Mouse (Mus musculus): Measurements from ENCODE around the gene Ptpn22. TPM values are rescaled to one million over a fixed set of nuclear protein-coding genes. Genes with fewer than 3 reads are reported as not detected.

Gene Ptpn22
- polyA plus RNA-seq, 1 experiment from 2014 or later, result 0.67 TPM

DNA sequence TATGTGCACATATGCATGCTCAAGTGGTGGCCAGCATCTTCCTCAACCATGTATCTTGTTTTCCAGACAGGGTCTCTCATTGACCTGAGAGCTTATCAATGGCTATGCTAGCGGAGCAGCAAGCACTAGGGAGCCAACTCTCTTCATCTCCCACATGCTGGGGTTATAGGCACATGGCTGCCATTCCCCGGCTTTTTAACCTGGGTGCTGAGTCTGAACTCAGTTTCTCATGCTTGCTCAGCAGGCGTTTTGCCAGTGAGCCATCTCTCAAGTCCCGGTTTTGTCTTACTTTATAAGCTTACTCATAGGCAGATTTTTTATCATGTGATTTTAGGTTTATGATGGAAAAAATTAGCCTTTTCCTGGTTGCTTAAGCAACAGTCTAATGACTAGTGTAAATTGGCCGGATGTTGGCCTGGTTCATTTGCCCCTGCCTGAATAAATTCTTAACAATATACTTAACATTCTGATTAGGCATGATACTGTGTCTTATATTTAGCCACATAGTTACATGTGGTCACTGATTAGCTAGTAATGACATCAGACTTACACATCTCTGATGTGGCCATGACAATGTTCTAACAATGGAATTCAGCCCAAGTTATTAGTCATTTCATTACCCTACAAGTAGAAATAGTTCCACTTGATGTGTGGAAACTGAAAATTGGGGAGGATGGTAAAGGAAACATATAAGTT, 47.9 kb downstream of the Ptpn22 start:
- 85% methylated on average over 5 of the region's 5 CpGs for WGBS

DNA sequence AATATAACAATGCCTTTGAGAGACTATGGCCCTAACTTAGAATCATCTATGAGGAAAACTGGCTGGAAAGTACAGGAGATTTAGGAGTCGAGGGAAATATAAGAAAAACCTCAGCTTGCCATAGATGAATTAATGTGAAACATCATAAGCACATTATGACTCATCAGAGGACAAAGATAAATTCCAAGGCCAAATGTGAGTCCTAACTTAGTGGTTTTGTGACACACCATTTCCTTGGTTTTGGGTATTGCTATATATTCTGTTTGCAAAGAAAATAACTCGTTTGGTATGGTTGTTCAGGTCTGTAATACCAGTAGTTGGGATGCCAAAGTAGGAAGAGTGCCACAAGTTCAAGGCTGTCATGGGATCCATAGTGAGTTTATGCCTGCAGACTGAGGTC, 49.2 kb downstream of the Ptpn22 start:
- no peak for ATAC-seq (ENCODE audit: insufficient number of reproducible peaks, insufficient read depth, low FRiP score, low read depth)
- Histone ChIP-seq H3K9me3 (ENCODE audit: control insufficient read depth, low read depth, low read length) (no peaks in the 10 kb centered on the region), H3K27me3 (ENCODE audit: control insufficient read depth, insufficient read depth, low read length) (no peaks in the 10 kb centered on the region), H3K9ac (replicated peaks; ENCODE audit: low read depth, low read length) (no peak overlapping the region), H3K27ac (ENCODE audit: low read length) (no peak overlapping the region), H3K4me1 (ENCODE audit: control insufficient read depth, insufficient read depth, low read length) (no peaks in the 10 kb centered on the region), H3K36me3 (ENCODE audit: control insufficient read depth, insufficient read depth, low read length) (no peaks in the 10 kb centered on the region), H3K4me3 (ENCODE audit: low read depth, low read length) (no peak overlapping the region), H3K4me2 (replicated peaks; ENCODE audit: low read depth, low read length) (no peak overlapping the region)
- WGBS, result 60% methylated on average over 2 of the region's 2 CpGs

More for the DNA sequence above, 47.9 kb downstream of the Ptpn22 start:
- H3K9me3 ChIP-seq (ENCODE audit: control insufficient read depth, low read depth, low read length), result no peaks in the 10 kb centered on the region
- H3K4me3 ChIP-seq (ENCODE audit: low read depth, low read length), result no peak overlapping the region
- H3K27ac ChIP-seq (ENCODE audit: low read length), result no peak overlapping the region
- H3K27me3 ChIP-seq (ENCODE audit: control insufficient read depth, insufficient read depth, low read length), result no peaks in the 10 kb centered on the region
- no peaks in the 10 kb centered on the region for H3K4me1 ChIP-seq (ENCODE audit: control insufficient read depth, insufficient read depth, low read length)
- H3K4me2 ChIP-seq (replicated peaks; ENCODE audit: low read depth, low read length), result no peak overlapping the region
- no peak for ATAC-seq (ENCODE audit: insufficient number of reproducible peaks, insufficient read depth, low FRiP score, low read depth)
- no peaks in the 10 kb centered on the region for H3K36me3 ChIP-seq (ENCODE audit: control insufficient read depth, insufficient read depth, low read length)
- H3K9ac ChIP-seq (replicated peaks; ENCODE audit: low read depth, low read length), result no peak overlapping the region

DNA sequence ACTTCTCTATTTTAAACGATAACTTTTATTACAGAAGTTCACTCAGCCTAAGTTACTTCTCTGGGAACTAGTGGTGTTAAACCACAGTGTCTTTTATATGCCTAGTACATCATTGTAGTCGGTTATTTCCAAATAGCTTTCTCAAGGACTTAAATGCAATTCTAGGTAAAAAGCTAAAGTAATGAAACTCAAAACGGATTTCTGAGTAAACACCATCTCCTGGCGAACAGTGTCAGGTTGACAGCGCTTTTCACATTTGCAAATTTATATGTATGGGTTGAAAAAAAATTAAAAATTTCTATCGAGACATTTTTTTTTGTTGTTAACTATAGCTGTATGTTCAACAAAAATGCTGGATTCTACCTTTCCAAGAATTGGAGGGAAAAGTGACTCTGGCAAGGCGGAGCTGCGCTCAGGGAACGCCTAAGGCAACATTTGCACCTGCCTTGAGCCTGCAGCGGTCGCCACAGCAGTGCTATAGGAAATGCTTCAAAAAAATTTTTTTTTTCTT, 53.9 kb downstream of the Ptpn22 start:
- no peaks in the 10 kb centered on the region for H3K9me3 ChIP-seq (ENCODE audit: control insufficient read depth, low read depth, low read length)
- peak overlapping the region; percentile 84 for H3K27ac ChIP-seq (ENCODE audit: low read length)
- no peaks in the 10 kb centered on the region for H3K27me3 ChIP-seq (ENCODE audit: control insufficient read depth, insufficient read depth, low read length)
- H3K9ac ChIP-seq (replicated peaks; ENCODE audit: low read depth, low read length), result peak overlapping the region; percentile 25; the same call in 1 of the 2 replicates
- peak overlapping the region; percentile 48 for H3K4me2 ChIP-seq (replicated peaks; ENCODE audit: low read depth, low read length)
- H3K4me3 ChIP-seq (ENCODE audit: low read depth, low read length), result peak overlapping the region; percentile 99
- no peak for ATAC-seq (ENCODE audit: insufficient number of reproducible peaks, insufficient read depth, low FRiP score, low read depth)
- H3K36me3 ChIP-seq (ENCODE audit: control insufficient read depth, insufficient read depth, low read length), result no peaks in the 10 kb centered on the region
- peaks cover 11% of the 10 kb centered on the region; the same call in 1 of the 2 replicates for H3K4me1 ChIP-seq (ENCODE audit: control insufficient read depth, insufficient read depth, low read length)
- 6% methylated on average over 11 of the region's 11 CpGs for WGBS

DNA sequence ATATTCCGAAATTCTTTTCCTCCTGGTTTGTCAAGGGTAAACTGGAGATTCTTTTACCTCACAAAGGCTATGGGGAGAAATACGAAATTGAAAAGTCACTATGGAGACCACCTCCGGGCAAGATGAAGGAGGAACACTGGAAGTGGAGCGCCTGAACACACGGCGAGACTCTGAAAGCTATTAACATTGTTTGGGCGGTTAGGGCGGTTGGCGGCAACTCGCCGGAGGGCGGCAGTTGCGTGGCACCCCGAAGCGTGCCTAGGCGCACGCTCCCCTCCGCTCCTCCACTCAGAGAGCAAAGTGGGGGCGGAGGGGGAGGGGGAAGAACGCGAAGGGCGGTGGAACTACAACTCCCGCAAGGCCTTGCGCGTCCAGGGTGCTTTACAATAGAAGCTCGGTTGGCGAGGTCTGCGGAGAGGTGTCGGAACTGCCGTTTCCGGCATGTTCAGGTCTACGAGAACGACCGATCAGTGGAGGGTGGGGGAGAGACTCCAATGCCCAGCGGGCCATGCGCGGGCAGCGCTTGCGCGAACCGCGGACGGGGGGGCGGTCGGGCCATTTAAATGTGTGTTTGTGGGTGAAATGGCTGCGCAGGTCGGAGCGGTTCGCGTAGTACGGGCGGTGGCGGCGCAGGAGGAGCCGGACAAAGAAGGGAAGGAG, 54.5 kb downstream of the Ptpn22 start, which contains the start of gene Rsbn1:
Rsbn1 (plus strand) TSS at position 111 of the 660 bp plus-strand sequence.
- H3K36me3 ChIP-seq (ENCODE audit: control insufficient read depth, insufficient read depth, low read length), result no peaks in the 10 kb centered on the region
- WGBS, result under 1% methylated on average over 55 of the region's 55 CpGs
- H3K27me3 ChIP-seq (ENCODE audit: control insufficient read depth, insufficient read depth, low read length), result no peaks in the 10 kb centered on the region
- H3K27ac ChIP-seq (ENCODE audit: low read length), result peak within 1 kb of the TSS; percentile 84
- ATAC-seq (ENCODE audit: insufficient number of reproducible peaks, insufficient read depth, low FRiP score, low read depth), result peak; percentile 100
- peaks cover 11% of the 10 kb centered on the region; the same call in 1 of the 2 replicates for H3K4me1 ChIP-seq (ENCODE audit: control insufficient read depth, insufficient read depth, low read length)
- H3K4me3 ChIP-seq (ENCODE audit: low read depth, low read length), result peak within 1 kb of the TSS; percentile 99
- H3K9ac ChIP-seq (replicated peaks; ENCODE audit: low read depth, low read length), result peak within 1 kb of the TSS; percentile 89
- peak within 1 kb of the TSS; percentile 50 for H3K4me2 ChIP-seq (replicated peaks; ENCODE audit: low read depth, low read length)
- H3K9me3 ChIP-seq (ENCODE audit: control insufficient read depth, low read depth, low read length), result no peaks in the 10 kb centered on the region

DNA sequence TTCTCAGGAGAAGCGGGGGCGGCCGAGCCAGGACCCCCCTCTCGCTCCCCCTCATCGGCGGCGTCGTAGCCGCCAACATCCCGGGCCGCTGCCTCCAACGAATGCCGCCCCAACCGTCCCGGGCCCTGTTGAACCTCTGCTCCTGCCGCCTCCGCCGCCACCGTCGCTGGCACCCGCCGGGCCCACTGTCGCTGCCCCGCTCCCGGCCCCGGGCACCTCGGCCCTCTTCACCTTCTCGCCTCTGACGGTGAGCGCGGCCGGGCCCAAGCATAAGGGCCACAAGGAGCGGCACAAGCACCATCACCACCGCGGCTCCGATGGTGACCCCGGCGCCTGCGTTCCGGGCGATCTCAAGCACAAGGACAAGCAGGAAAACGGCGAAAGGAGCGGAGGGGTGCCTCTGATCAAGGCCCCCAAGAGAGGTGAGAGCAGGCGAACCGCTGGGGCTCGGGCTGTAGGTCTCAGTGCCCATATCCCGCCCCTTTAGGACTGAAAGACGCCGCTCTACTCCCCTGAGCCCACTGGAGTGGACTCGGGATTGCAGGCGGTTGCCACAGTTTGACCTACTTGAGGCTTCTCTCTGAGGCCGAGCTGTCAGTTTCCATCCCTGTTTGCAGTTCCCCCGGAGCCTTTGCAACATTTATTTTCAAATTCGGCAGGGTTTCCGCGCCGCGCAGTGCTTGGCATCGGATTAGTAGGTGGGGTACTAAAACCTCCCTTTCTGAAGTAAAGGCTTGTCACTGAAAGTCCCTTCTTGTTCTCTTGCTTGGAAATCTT, 55.3 kb downstream of the Ptpn22 start:
- Histone ChIP-seq H3K4me3 (ENCODE audit: low read depth, low read length) (peak overlapping the region; percentile 99), H3K4me2 (replicated peaks; ENCODE audit: low read depth, low read length) (peak overlapping the region; percentile 50), H3K9ac (replicated peaks; ENCODE audit: low read depth, low read length) (peak overlapping the region; percentile 89), H3K27me3 (ENCODE audit: control insufficient read depth, insufficient read depth, low read length) (no peaks in the 10 kb centered on the region), H3K9me3 (ENCODE audit: control insufficient read depth, low read depth, low read length) (no peaks in the 10 kb centered on the region), H3K36me3 (ENCODE audit: control insufficient read depth, insufficient read depth, low read length) (no peaks in the 10 kb centered on the region), H3K4me1 (ENCODE audit: control insufficient read depth, insufficient read depth, low read length) (peaks cover 11% of the 10 kb centered on the region; the same call in 1 of the 2 replicates), H3K27ac (ENCODE audit: low read length) (peak overlapping the region; percentile 84)
- ATAC-seq (ENCODE audit: insufficient number of reproducible peaks, insufficient read depth, low FRiP score, low read depth), result peak; percentile 3; the same call in 1 of the 2 replicates
- WGBS, result under 1% methylated on average over 57 of the region's 60 CpGs

DNA sequence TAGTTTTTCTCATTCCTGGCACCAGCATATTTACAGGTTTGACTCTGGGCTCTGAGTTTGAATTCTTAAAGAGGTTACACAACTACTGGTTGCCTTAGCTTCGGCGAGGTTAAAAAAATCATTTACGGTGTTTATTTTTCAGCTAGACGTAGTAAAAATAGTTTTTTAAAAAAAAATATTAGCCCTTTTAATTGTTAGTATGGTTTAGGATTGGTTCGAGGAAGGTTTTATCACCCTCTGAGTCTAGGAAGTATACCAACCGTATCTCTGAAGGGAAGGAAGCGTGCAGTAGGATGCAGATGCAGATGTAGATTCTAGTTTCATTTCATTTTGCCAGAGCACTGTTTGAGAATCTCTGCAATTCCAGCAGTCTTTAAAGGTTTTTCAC, 55.9 kb downstream of the Ptpn22 start:
- peak overlapping the region; percentile 99 for H3K4me3 ChIP-seq (ENCODE audit: low read depth, low read length)
- H3K36me3 ChIP-seq (ENCODE audit: control insufficient read depth, insufficient read depth, low read length), result no peaks in the 10 kb centered on the region
- H3K9ac ChIP-seq (replicated peaks; ENCODE audit: low read depth, low read length), result peak overlapping the region; percentile 89
- no peak for ATAC-seq (ENCODE audit: insufficient number of reproducible peaks, insufficient read depth, low FRiP score, low read depth)
- no peak overlapping the region for H3K27ac ChIP-seq (ENCODE audit: low read length)
- H3K4me2 ChIP-seq (replicated peaks; ENCODE audit: low read depth, low read length), result peak overlapping the region; percentile 50
- no peaks in the 10 kb centered on the region for H3K27me3 ChIP-seq (ENCODE audit: control insufficient read depth, insufficient read depth, low read length)
- no peaks in the 10 kb centered on the region for H3K9me3 ChIP-seq (ENCODE audit: control insufficient read depth, low read depth, low read length)
- WGBS, result 4% methylated on average over 7 of the region's 7 CpGs
- H3K4me1 ChIP-seq (ENCODE audit: control insufficient read depth, insufficient read depth, low read length), result peaks cover 11% of the 10 kb centered on the region; the same call in 1 of the 2 replicates

DNA sequence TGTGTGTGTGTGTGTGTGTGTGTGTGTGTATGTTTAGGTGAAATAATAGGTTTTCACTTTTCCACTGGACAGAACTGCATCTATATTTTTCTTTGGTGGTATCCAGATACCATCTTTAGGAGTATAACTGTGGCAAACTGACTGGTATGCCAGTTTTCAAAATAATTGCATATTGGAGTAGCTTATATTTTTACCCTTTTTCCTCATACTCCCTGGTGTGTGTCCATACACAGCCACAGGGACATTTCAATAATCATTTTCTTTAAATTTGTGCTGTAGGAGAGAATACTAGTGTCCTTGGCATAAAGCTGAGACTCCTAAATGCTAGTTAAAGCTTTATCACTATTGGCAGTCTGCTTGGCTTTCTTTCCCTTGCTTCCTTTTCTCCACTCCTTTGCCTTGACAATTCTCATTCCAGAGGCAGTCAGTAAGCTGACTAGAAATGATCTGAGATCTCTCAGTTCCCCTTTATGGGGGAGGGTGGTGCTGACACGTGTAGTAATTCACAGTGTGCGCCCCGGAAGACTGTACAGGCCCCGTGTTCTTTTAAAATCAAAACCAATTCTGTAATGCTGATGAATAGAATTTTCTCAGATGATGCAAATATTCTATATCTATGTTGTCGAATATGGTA, 56.7 kb downstream of the Ptpn22 start:
- H3K4me3 ChIP-seq (ENCODE audit: low read depth, low read length), result peak overlapping the region; percentile 99
- no peaks in the 10 kb centered on the region for H3K27me3 ChIP-seq (ENCODE audit: control insufficient read depth, insufficient read depth, low read length)
- 0 out of 2 replicates have a peak overlapping the region, but pooled peaks have one; percentile 18 for H3K9ac ChIP-seq (replicated peaks; ENCODE audit: low read depth, low read length)
- peak overlapping the region; percentile 50 for H3K4me2 ChIP-seq (replicated peaks; ENCODE audit: low read depth, low read length)
- H3K4me1 ChIP-seq (ENCODE audit: control insufficient read depth, insufficient read depth, low read length), result peaks cover 11% of the 10 kb centered on the region; the same call in 1 of the 2 replicates
- no peaks in the 10 kb centered on the region for H3K9me3 ChIP-seq (ENCODE audit: control insufficient read depth, low read depth, low read length)
- no peak overlapping the region for H3K27ac ChIP-seq (ENCODE audit: low read length)
- ATAC-seq (ENCODE audit: insufficient number of reproducible peaks, insufficient read depth, low FRiP score, low read depth), result no peak
- no peaks in the 10 kb centered on the region for H3K36me3 ChIP-seq (ENCODE audit: control insufficient read depth, insufficient read depth, low read length)
- WGBS, result 39% methylated on average over 5 of the region's 5 CpGs
